Mouse (Mus musculus) embryonic facial prominence, embryonic 15.5 days (tissue): Measurements from ENCODE around the gene Grem1. TPM values are rescaled to one million over a fixed set of nuclear protein-coding genes. Genes with fewer than 3 reads are reported as not detected.

Experiments
- ATAC-seq: fragments of 200-750 bp; cut with Nextera tagmentation; 2 replicates; pipeline ENCODE4 v1.8.0; 2017; ENCODE audit warnings: low read depth, moderate TSS enrichment; ENCODE audit not compliant: insufficient number of reproducible peaks, low FRiP score, low TSS enrichment
- H3K27ac ChIP-seq: fragments of 300-500 bp; sonication (generic); replicated peaks from 2 replicates; pipeline ENCODE4 v1.5.1; 2015; ENCODE audit warnings: mild to moderate bottlenecking, inconsistent platforms
- H3K27me3 ChIP-seq: fragments of 300-500 bp; sonication (generic); 2 replicates; pipeline ENCODE4 v1.6.1; 2015; ENCODE audit warnings: inconsistent platforms
- H3K36me3 ChIP-seq: fragments of 300-500 bp; sonication (generic); 2 replicates; pipeline ENCODE4 v1.6.1; 2015; ENCODE audit warnings: mild to moderate bottlenecking, inconsistent platforms
- H3K4me1 ChIP-seq: fragments of 300-500 bp; sonication (generic); 2 replicates; pipeline ENCODE4 v1.6.1; 2015; ENCODE audit warnings: inconsistent platforms
- H3K4me2 ChIP-seq: fragments of 300-500 bp; sonication (generic); replicated peaks from 2 replicates; pipeline ENCODE4 v1.6.1; 2015; ENCODE audit warnings: mild to moderate bottlenecking, inconsistent platforms
- H3K4me3 ChIP-seq: fragments of 300-500 bp; sonication (generic); replicated peaks from 2 replicates; pipeline ENCODE4 v1.5.1; 2015; ENCODE audit warnings: mild to moderate bottlenecking, inconsistent platforms
- H3K9ac ChIP-seq: fragments of 300-500 bp; sonication (generic); 2 replicates; pipeline ENCODE4 v1.6.1; 2015; ENCODE audit warnings: inconsistent platforms
- H3K9me3 ChIP-seq: fragments of 300-500 bp; sonication (generic); replicated peaks from 2 replicates; pipeline ENCODE4 v1.6.1; 2016; ENCODE audit warnings: inconsistent platforms
- WGBS: fragments of 180-500 bp; shearing (Covaris S2); methylation state at CpG from one replicate; pipeline ENCODE4 v1.1.7; 2015; 5-methylcytosine and 5-hydroxymethylcytosine counted together
- polyA plus RNA-seq: library from polyadenylated mRNA; unstranded; fragments of >200 nt; fragmentation: Nextera tagmentation; extraction: Ambion mirVana; gene quantifications from 2 replicates; pipeline ENCODE4 v1.2.1, GENCODE M21; 2015

Grem1 gene
- polyA plus RNA-seq, 1 experiment from 2014 or later = 1.5 TPM

GRCm38 (mm10) chr2:113756924-113757524 is 1.4 kb downstream of the Grem1 start:
- Histone ChIP-seq H3K4me3 (peak overlapping the region; percentile 51), H3K9me3 (no peaks in the 10 kb centered on the region), H3K27ac (no peak overlapping the region), H3K36me3 (no peaks in the 10 kb centered on the region), H3K4me1 (peaks cover 24% of the 10 kb centered on the region), H3K4me2 (peak overlapping the region; percentile 92), H3K9ac (peak overlapping the region; percentile 35; the same call in 1 of the 2 replicates), H3K27me3 (peaks cover 44% of the 10 kb centered on the region)
- no peak for ATAC-seq
- WGBS = 4% methylated on average over 12 of the region's 12 CpGs

GRCm38 (mm10) chr2:113749721-113750120 is 8.7 kb downstream of the Grem1 start:
- Histone ChIP-seq H3K27me3 (no peaks in the 10 kb centered on the region), H3K4me1 (no peaks in the 10 kb centered on the region), H3K4me3 (no peak overlapping the region), H3K4me2 (no peak overlapping the region), H3K9ac (no peak overlapping the region), H3K36me3 (no peaks in the 10 kb centered on the region), H3K27ac (no peak overlapping the region), H3K9me3 (no peaks in the 10 kb centered on the region)
- 77% methylated on average over 12 of the region's 12 CpGs for WGBS
- no peak for ATAC-seq

- Histone ChIP-seq H3K4me2 (no peak overlapping the region), H3K4me1 (no peaks in the 10 kb centered on the region), H3K27ac (no peak overlapping the region), H3K9ac (no peak overlapping the region), H3K9me3 (no peaks in the 10 kb centered on the region), H3K4me3 (no peak overlapping the region), H3K36me3 (no peaks in the 10 kb centered on the region), H3K27me3 (no peaks in the 10 kb centered on the region)
- no peak for ATAC-seq
- 89% methylated on average over 9 of the region's 9 CpGs for WGBS
These were observed 9.1 kb downstream of the Grem1 start for GRCm38 (mm10) chr2:113749309-113749708.

DNA sequence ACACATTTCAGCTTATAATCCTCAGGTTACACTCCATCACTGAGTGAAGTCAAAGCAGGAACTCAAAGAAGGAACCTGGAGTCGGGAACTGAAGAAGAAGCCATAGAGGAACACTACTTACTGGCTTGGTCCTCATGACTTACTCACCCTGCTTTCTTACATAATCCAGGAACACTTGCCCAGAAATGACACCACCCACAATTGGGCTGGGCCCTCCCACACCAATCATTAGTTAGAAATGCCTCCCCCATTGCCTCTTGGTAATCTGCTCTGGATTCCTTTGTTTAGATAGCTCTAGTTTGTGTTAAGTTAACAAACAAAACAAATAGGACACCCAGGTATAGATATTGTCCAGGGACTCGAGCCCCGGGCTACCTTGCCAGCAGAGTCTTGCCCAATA is 29.9 kb downstream of the Grem1 start:
- H3K27me3 ChIP-seq = no peaks in the 10 kb centered on the region
- H3K27ac ChIP-seq = no peak overlapping the region
- ATAC-seq = no peak
- WGBS = 81% methylated on average over 3 of the region's 3 CpGs
- H3K9ac ChIP-seq = no peak overlapping the region
- H3K4me1 ChIP-seq = no peaks in the 10 kb centered on the region
- H3K36me3 ChIP-seq = no peaks in the 10 kb centered on the region
- no peak overlapping the region for H3K4me3 ChIP-seq
- H3K9me3 ChIP-seq = no peaks in the 10 kb centered on the region
- H3K4me2 ChIP-seq = no peak overlapping the region

GRCm38 (mm10) chr2:113714801-113715200 is 43.6 kb downstream of the Grem1 start:
- Histone ChIP-seq H3K27me3 (no peaks in the 10 kb centered on the region), H3K36me3 (no peaks in the 10 kb centered on the region), H3K9me3 (no peaks in the 10 kb centered on the region), H3K4me2 (no peak overlapping the region), H3K9ac (no peak overlapping the region), H3K27ac (no peak overlapping the region), H3K4me3 (no peak overlapping the region), H3K4me1 (0 out of 2 replicates have a peak, but pooled peaks cover 3% of the 10 kb centered on the region)
- ATAC-seq = no peak
- WGBS = 27% methylated on average over 2 of the region's 2 CpGs

DNA sequence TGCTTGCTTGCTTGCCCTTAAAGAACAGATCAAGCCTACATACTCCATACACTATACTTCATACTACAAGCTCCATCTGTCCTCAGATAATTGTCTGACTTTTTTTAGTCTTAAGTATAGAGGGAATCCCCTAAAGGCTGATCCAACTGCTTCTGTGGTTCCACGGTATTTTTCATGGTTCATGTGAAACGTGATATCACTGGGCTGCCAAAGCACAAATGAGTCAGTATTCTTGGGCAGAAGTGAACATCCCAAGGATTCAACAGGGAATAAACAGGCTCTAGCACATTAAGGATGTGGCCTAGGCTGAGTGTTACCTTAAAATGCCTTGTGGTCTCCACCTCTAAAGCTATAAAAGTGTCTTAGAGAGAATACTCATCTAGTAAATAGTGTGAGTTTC is 45.0 kb downstream of the Grem1 start:
- Histone ChIP-seq H3K27me3 (no peaks in the 10 kb centered on the region), H3K4me2 (no peak overlapping the region), H3K4me3 (no peak overlapping the region), H3K27ac (no peak overlapping the region), H3K9me3 (no peaks in the 10 kb centered on the region), H3K9ac (no peak overlapping the region), H3K4me1 (0 out of 2 replicates have a peak, but pooled peaks cover 3% of the 10 kb centered on the region), H3K36me3 (no peaks in the 10 kb centered on the region)
- 21% methylated on average over 2 of the region's 2 CpGs for WGBS
- ATAC-seq = 0 out of 2 replicates have a peak, but pooled peaks have one; percentile 19

- no peaks in the 10 kb centered on the region for H3K36me3 ChIP-seq
- H3K4me1 ChIP-seq = no peaks in the 10 kb centered on the region
- no peaks in the 10 kb centered on the region for H3K9me3 ChIP-seq
- H3K4me3 ChIP-seq = no peak overlapping the region
- H3K9ac ChIP-seq = no peak overlapping the region
- no peak for ATAC-seq
- H3K4me2 ChIP-seq = no peak overlapping the region
- no peak overlapping the region for H3K27ac ChIP-seq
- H3K27me3 ChIP-seq = no peaks in the 10 kb centered on the region
- 25% methylated on average over 4 of the region's 4 CpGs for WGBS
These were observed 50.9 kb downstream of the Grem1 start for GRCm38 (mm10) chr2:113707507-113707906.

GRCm38 (mm10) chr2:113701507-113701906 is 56.9 kb downstream of the Grem1 start:
- H3K4me3 ChIP-seq = no peak overlapping the region
- no peaks in the 10 kb centered on the region for H3K9me3 ChIP-seq
- 71% methylated on average over 5 of the region's 5 CpGs for WGBS
- no peaks in the 10 kb centered on the region for H3K27me3 ChIP-seq
- no peaks in the 10 kb centered on the region for H3K36me3 ChIP-seq
- H3K4me1 ChIP-seq = no peaks in the 10 kb centered on the region
- no peak overlapping the region for H3K27ac ChIP-seq
- no peak overlapping the region for H3K4me2 ChIP-seq
- ATAC-seq = no peak
- no peak overlapping the region for H3K9ac ChIP-seq

DNA sequence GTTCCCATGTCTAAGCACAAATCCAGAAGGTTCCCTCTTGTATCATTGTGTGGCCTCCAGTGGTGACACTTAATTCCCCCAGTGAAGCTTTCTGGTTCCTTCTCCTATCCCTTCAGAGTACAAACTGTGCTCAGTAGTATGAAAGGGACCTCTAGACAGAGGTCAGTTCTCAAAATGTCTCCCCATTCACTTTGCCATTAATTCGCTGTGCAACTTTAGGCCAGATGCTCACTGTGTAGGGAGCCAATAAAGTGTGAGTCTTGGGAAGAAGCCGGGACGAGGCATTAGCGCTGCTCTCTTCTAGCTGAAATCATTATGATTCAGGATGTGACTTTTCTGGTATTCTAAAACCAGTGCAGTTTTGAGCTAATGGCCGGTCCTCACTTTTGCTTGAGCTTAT is 61.8 kb downstream of the Grem1 start:
- Histone ChIP-seq H3K4me1 (no peaks in the 10 kb centered on the region), H3K4me2 (no peak overlapping the region), H3K36me3 (no peaks in the 10 kb centered on the region), H3K9ac (no peak overlapping the region), H3K27ac (no peak overlapping the region), H3K4me3 (no peak overlapping the region), H3K9me3 (no peaks in the 10 kb centered on the region), H3K27me3 (no peaks in the 10 kb centered on the region)
- WGBS = 85% methylated on average over 5 of the region's 5 CpGs
- ATAC-seq = no peak

GRCm38 (mm10) chr2:113696222-113696621 is 62.2 kb downstream of the Grem1 start:
- Histone ChIP-seq H3K36me3 (no peaks in the 10 kb centered on the region), H3K27ac (no peak overlapping the region), H3K4me1 (no peaks in the 10 kb centered on the region), H3K4me2 (no peak overlapping the region), H3K9ac (no peak overlapping the region), H3K9me3 (no peaks in the 10 kb centered on the region), H3K4me3 (no peak overlapping the region), H3K27me3 (no peaks in the 10 kb centered on the region)
- ATAC-seq = no peak
- 79% methylated on average over 3 of the region's 3 CpGs for WGBS
